Comparison of ENCODE assay signal across 8 mouse cellular contexts in genomic region chr2:157462776-157463710, GRCm38 (mm10). TPM values are rescaled to one million over a fixed set of nuclear protein-coding genes. Genes with fewer than 3 reads are reported as not detected.
A peak's percentile ranks its signal among the peaks of the same experiment; 100 is the strongest.
DNase-seq lines count a peak whose midpoint lies in the region; ATAC-seq and TF ChIP-seq lines count a peak whose summit lies in the region.

No protein-coding gene starts in this region.

- no peak overlapping the region for H3K4me2 ChIP-seq in forebrain, embryonic 15.5 days (replicated peaks)

- no peaks in the 10 kb centered on the region for H3K27me3 ChIP-seq in ES-Bruce4 (ENCODE audit: control insufficient read depth, insufficient read depth, low read length, poor library complexity, severe bottlenecking)
- H3K27me3 ChIP-seq in forebrain, embryonic 15.5 days, result no peaks in the 10 kb centered on the region

- H3K9me3 ChIP-seq in ES-Bruce4 (replicated peaks; ENCODE audit: control insufficient read depth, insufficient read depth, low read length, poor library complexity, severe bottlenecking), result no peaks in the 10 kb centered on the region
- no peaks in the 10 kb centered on the region for H3K9me3 ChIP-seq in forebrain, embryonic 15.5 days

- 0 out of 2 replicates have a peak overlapping the region, but pooled peaks have one; percentile 26 for H3K4me3 ChIP-seq in ES-Bruce4 (ENCODE audit: low read depth, low read length)
- H3K4me3 ChIP-seq in forebrain, embryonic 15.5 days, result no peak overlapping the region

- H3K27ac ChIP-seq in ES-Bruce4 (ENCODE audit: insufficient read depth, low read length), result peak overlapping the region; percentile 64
- H3K27ac ChIP-seq in forebrain, embryonic 15.5 days (replicated peaks), result peak overlapping the region; percentile 96

- DNase-seq in cerebellum, postnatal 10 days, result peak; percentile 66 to 68
- DNase-seq in cerebellum, adult 9-10 months, result no peak
- DNase-seq in mesoderm, embryonic 11.5 days (ENCODE audit: low read depth, low spot score), result peak; percentile 93
- no peak for DNase-seq in adrenal gland, adult (ENCODE audit: inconsistent age in 2 of 2, low spot score in 1 of 2)
- DNase-seq in layer of hippocampus, postnatal 10 days (ENCODE audit: low spot score in 2 of 2), result no peak

- no peak overlapping the region for H3K9ac ChIP-seq in ES-Bruce4 (ENCODE audit: low read depth, poor library complexity, severe bottlenecking)
- peak overlapping the region; percentile 51; the same call in 1 of the 2 replicates for H3K9ac ChIP-seq in forebrain, embryonic 15.5 days (replicated peaks)

- H3K4me1 ChIP-seq in ES-Bruce4 (ENCODE audit: control insufficient read depth, insufficient read depth, low read length), result peaks cover 36% of the 10 kb centered on the region
- peaks cover 58% of the 10 kb centered on the region for H3K4me1 ChIP-seq in forebrain, embryonic 15.5 days

- TF ChIP-seq EP300 in ES-Bruce4 (IDR thresholded peaks at IDR 0.05; ENCODE audit: insufficient read depth, low read depth, low read length), result no peak

- TF ChIP-seq POLR2A in ES-Bruce4 (IDR thresholded peaks at IDR 0.05; ENCODE audit: insufficient read depth, low read length), result no peak

- TF ChIP-seq CTCF in ES-Bruce4 (IDR thresholded peaks at IDR 0.05; ENCODE audit: low read depth, low read length), result no peak

- WGBS in forebrain, embryonic 15.5 days, result 23% methylated on average over 20 of the region's 20 CpGs

- H3K36me3 ChIP-seq in ES-Bruce4 (ENCODE audit: control insufficient read depth, insufficient read depth, low read length, poor library complexity, severe bottlenecking), result no peaks in the 10 kb centered on the region
- peaks cover 24% of the 10 kb centered on the region for H3K36me3 ChIP-seq in forebrain, embryonic 15.5 days

- ATAC-seq in forebrain, embryonic 15.5 days (replicated peaks), result no peak
- no peak for ATAC-seq in granulocyte monocyte progenitor cell, adult 5-6 weeks (replicated peaks; ENCODE audit: poor library complexity, severe bottlenecking)

RNA-seq across cellular contexts. Expression of gene Src, which starts 44.8 kb away (rescaled TPM):
- polyA plus RNA-seq in ES-Bruce4 (2011; ENCODE audit: insufficient read depth, insufficient read length, low read depth, missing spikeins), result 53.4 and 54.7 TPM in 2 replicates
- 35.6 and 37.9 TPM in 2 replicates for polyA plus RNA-seq in forebrain, embryonic 15.5 days (2015; fragmentation: Nextera tagmentation; extraction: Ambion mirVana)
- 100 to 1,000 TPM in 1 of 2 experiments, 10 to 100 TPM in 1; 92.7 to 101 TPM for total RNA-seq in layer of hippocampus, postnatal 10 days (2021)
- total RNA-seq in granulocyte monocyte progenitor cell, adult 5-6 weeks (2014; fragmentation: Nextera tagmentation), result 0.49 and 0.90 TPM in 2 replicates
- total RNA-seq in granulocyte monocyte progenitor cell, adult 5-6 weeks (2017), result 0.22 TPM in 1 of 2 replicates, not detected in the other

Comparison
In these comparisons a context has a peak if more than half of its experiments do, and no peak if none do; other contexts are left out.
1. DNase-seq: peak in cerebellum, postnatal 10 days (2 of 2) and mesoderm, embryonic 11.5 days (single experiment); none in cerebellum, adult 9-10 months (single experiment), adrenal gland, adult (0 of 2) and layer of hippocampus, postnatal 10 days (0 of 2).
2. RNA of gene Src, which starts 44.8 kb away (total RNA-seq): 92.7 to 101 TPM in layer of hippocampus, postnatal 10 days; 0.22 to 0.90 TPM in granulocyte monocyte progenitor cell, adult 5-6 weeks; every median in the first group is over 10 times any median in the second.